Mouse (Mus musculus) forebrain, embryonic 16.5 days (tissue): ENCODE results near the gene Zkscan3. TPM values are rescaled to one million over a fixed set of nuclear protein-coding genes. Genes with fewer than 3 reads are reported as not detected.

Experiments used
- ATAC-seq: fragments of 200-750 bp; cut with Nextera tagmentation; 2 replicates; pipeline ENCODE4 v1.8.0; 2017; ENCODE audit warnings: mild to moderate bottlenecking, moderate library complexity
- H3K27ac ChIP-seq: fragments of 300-500 bp; sonication (generic); 2 replicates; pipeline ENCODE4 v1.5.1; 2014; ENCODE audit warnings: low read length, control low read depth
- H3K27me3 ChIP-seq: fragments of 300-500 bp; sonication (generic); replicated peaks from 2 replicates; pipeline ENCODE4 v1.6.1; 2014; ENCODE audit warnings: low read length; ENCODE audit not compliant: control insufficient read depth, insufficient read depth
- H3K36me3 ChIP-seq: fragments of 300-500 bp; sonication (generic); 2 replicates; pipeline ENCODE4 v1.6.1; 2014; ENCODE audit not compliant: control insufficient read depth, insufficient read depth
- H3K4me1 ChIP-seq: fragments of 300-500 bp; sonication (generic); replicated peaks from 2 replicates; pipeline ENCODE4 v1.6.1; 2014; ENCODE audit warnings: low read length; ENCODE audit not compliant: control insufficient read depth, insufficient read depth
- H3K4me2 ChIP-seq: fragments of 300-500 bp; sonication (generic); 2 replicates; pipeline ENCODE4 v1.6.1; 2014; ENCODE audit warnings: mild to moderate bottlenecking, low read length, control low read depth
- H3K4me3 ChIP-seq: fragments of 300-500 bp; sonication (generic); replicated peaks from 2 replicates; pipeline ENCODE4 v1.5.1; 2014; ENCODE audit warnings: mild to moderate bottlenecking, low read length, control low read depth
- H3K9ac ChIP-seq: fragments of 300-500 bp; sonication (generic); replicated peaks from 2 replicates; pipeline ENCODE4 v1.6.1; 2014; ENCODE audit warnings: low read depth, low read length, control low read depth
- H3K9me3 ChIP-seq: fragments of 300-500 bp; sonication (generic); 2 replicates; pipeline ENCODE4 v1.6.1; 2016; ENCODE audit warnings: low read length; ENCODE audit not compliant: control insufficient read depth
- WGBS: fragments of 180-500 bp; shearing (Covaris S2); extraction: QIAGEN DNeasy Blood & Tissue Kit; methylation state at CpG from one replicate; pipeline ENCODE4 v1.1.7; 2014; 5-methylcytosine and 5-hydroxymethylcytosine counted together
- polyA plus RNA-seq: library from polyadenylated mRNA; unstranded; fragments of >200 nt; fragmentation: Nextera tagmentation; extraction: Ambion mirVana; gene quantifications from 2 replicates; pipeline ENCODE4 v1.2.1, GENCODE M21; 2015

Gene Zkscan3
- polyA plus RNA-seq, result 92.6 and 93.3 TPM in 2 replicates

DNA sequence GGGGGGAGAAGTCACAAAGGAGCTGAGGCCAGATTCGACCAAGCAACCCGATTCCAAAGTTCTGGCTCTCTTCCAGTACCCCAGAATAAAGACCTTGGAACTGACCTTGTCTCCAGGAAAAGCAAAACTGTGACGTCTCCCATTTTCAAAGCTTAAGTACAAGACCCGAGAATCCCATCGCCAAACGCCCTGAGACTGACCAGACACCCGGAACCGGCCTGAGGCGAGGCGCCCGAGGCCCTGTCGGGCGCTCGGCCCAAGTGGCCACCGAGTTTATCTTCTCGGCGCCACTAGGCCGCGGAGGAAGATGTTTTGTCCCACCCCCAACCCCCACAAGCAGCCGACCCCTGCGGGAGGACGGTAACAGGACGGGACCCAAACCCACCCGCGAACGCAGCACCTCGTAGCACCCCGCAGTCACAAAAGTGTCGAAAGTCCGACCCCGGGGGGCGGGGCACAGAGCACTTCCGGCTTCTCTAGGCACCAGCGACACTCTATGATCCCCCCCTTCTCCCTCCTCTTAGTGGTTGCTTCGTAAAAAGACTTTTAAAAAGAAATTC lies at the start of gene Zkscan3:
Zkscan3 (minus strand) TSS at position 469 of the 560 bp plus-strand sequence.
- Histone ChIP-seq H3K9ac (peak within 1 kb of the TSS; percentile 88), H3K4me3 (peak within 1 kb of the TSS; percentile 96), H3K36me3 (0 out of 2 replicates have a peak, but pooled peaks cover 5% of the 10 kb centered on the region), H3K4me1 (peaks cover 24% of the 10 kb centered on the region), H3K27me3 (no peaks in the 10 kb centered on the region), H3K9me3 (no peaks in the 10 kb centered on the region), H3K27ac (peak within 1 kb of the TSS; percentile 60), H3K4me2 (peak within 1 kb of the TSS; percentile 80)
- WGBS, result under 1% methylated on average over 35 of the region's 35 CpGs
- peak; percentile 97 for ATAC-seq

DNA sequence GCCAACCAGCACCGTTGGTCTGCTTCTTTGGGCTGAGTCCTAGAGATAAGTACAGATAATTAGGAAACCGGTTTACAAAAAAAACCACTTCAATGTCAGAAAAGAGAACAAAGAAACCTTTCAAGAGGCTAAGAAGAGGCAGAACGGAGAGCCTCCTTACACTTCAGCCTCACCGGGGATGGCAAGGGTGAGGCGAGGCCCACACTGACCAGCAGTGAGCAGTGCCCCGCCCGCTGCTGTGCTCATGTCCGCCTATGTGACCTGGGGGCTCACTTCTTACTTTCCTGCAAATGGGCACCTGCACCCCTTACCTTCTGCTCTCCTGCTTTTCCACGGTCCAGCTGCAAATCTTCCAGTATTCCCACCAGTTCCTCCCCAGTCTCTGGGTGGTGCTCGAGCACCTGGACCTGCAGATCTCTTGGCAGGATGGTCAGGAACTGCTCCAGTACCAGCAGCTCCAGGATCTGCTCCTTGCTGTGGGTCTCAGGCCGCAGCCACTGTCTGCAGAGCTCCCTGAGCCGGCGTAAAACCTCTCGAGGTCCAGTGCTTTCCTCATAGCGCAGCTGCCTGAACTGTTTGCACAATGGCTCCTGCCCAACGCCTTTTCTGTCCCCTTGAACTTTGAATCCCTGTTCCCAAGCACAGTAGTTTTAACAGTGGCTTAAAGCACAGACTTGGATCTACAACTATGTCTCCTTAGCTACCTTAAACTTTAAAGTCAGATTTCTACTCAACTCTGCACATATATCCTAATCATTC lies 45.5 kb upstream of the Zkscan3 start:
- Histone ChIP-seq H3K9me3 (no peaks in the 10 kb centered on the region), H3K27me3 (no peaks in the 10 kb centered on the region), H3K4me3 (no peak overlapping the region), H3K9ac (no peak overlapping the region), H3K27ac (no peak overlapping the region), H3K4me1 (peaks cover 12% of the 10 kb centered on the region), H3K36me3 (peaks cover 26% of the 10 kb centered on the region), H3K4me2 (no peak overlapping the region)
- ATAC-seq, result no peak
- 80% methylated on average over 16 of the region's 16 CpGs for WGBS

DNA sequence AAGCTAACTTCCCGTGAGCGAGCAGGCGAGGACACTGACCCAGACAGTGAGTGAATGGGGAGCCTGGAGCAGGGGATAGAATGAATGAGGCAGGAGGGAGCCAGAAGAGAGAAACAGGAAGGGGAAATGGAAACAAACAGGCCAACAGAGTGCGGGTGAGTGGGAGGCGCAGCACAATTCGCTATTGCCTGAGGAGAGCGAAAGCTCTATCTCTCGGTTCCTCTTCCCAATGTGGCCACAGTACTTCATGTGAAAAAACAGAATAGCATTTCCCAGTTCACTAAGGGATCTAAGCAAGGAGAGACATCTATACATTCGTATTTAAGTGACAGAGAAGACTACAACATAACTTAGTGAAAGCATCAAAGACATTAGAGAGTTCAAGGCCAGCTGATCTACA lies 44.2 kb upstream of the Zkscan3 start:
- ATAC-seq, result no peak
- WGBS, result 90% methylated on average over 9 of the region's 9 CpGs
- Histone ChIP-seq H3K4me1 (0 out of 2 replicates have a peak, but pooled peaks cover 2% of the 10 kb centered on the region), H3K4me3 (no peak overlapping the region), H3K9ac (no peak overlapping the region), H3K4me2 (no peak overlapping the region), H3K36me3 (peaks cover 26% of the 10 kb centered on the region), H3K27ac (no peak overlapping the region), H3K27me3 (no peaks in the 10 kb centered on the region), H3K9me3 (no peaks in the 10 kb centered on the region)

DNA sequence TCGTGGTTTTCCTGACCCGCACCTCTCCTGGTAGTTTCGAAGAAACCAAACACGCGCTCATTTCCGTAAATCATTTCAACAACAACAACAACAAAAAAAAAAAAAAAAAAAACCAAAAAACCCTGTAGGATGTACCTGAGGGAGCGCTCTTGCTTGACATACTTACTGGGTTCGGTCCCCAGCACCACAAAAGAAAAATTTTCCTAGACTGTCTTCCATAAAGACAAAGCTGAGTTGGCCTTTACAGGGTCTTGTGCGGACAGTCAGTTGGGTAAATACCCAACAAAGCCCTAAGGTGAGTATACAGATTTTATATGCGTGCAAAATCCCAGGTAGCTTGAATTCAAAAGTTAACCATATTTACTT lies 38.6 kb upstream of the Zkscan3 start:
- Histone ChIP-seq H3K4me1 (peaks cover 9% of the 10 kb centered on the region), H3K4me3 (peak overlapping the region; percentile 68), H3K27ac (no peak overlapping the region), H3K36me3 (peaks cover 16% of the 10 kb centered on the region), H3K4me2 (peak overlapping the region; percentile 96), H3K27me3 (no peaks in the 10 kb centered on the region), H3K9ac (peak overlapping the region; percentile 77), H3K9me3 (no peaks in the 10 kb centered on the region)
- 14% methylated on average over 10 of the region's 10 CpGs for WGBS
- ATAC-seq, result peak; percentile 31

DNA sequence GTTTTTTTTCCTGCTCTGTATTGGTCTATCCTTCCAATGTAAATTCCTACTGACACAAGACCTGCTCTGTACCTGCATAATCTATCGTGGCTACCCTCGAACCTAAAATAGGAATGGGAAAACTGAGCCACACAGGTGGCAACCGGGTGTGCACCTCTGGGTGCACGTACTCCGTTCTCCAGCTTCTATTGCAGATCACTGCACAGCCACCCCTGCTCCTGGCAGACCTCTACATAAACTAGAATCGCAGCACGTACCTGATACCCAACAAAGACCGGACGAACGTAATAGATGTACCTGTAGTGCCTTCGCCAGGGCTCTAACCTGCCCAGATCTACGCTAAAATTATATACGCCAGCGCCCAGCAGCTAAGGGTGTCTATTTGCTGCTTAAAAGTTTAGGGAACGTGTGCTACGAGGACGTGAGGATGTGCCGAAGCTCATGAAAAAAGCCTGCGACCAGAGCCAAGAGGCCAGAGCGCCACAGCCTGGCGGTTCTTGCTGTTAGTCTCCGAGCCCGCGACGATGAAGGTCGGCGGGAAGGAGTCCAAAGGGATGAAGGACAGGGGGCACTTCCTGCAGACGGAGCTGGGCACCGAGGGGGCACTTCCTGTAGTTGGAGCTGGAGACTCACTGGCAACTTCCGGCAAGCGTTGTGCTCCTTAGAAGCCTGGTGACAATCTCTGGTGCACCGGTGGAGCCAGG lies 38.1 kb upstream of the Zkscan3 start, which contains the start of gene Pgbd1:
Pgbd1 (minus strand) TSS at position 556 of the 704 bp plus-strand sequence.
- WGBS, result under 1% methylated on average over 32 of the region's 32 CpGs
- H3K4me1 ChIP-seq, result peaks cover 9% of the 10 kb centered on the region
- no peaks in the 10 kb centered on the region for H3K9me3 ChIP-seq
- H3K27ac ChIP-seq, result peak within 1 kb of the TSS; percentile 66
- H3K4me2 ChIP-seq, result peak within 1 kb of the TSS; percentile 96
- H3K36me3 ChIP-seq, result peaks cover 15% of the 10 kb centered on the region; the same call in 1 of the 2 replicates
- H3K9ac ChIP-seq, result peak within 1 kb of the TSS; percentile 77
- peak within 1 kb of the TSS; percentile 68 for H3K4me3 ChIP-seq
- ATAC-seq, result peak; percentile 91
- H3K27me3 ChIP-seq, result no peaks in the 10 kb centered on the region

DNA sequence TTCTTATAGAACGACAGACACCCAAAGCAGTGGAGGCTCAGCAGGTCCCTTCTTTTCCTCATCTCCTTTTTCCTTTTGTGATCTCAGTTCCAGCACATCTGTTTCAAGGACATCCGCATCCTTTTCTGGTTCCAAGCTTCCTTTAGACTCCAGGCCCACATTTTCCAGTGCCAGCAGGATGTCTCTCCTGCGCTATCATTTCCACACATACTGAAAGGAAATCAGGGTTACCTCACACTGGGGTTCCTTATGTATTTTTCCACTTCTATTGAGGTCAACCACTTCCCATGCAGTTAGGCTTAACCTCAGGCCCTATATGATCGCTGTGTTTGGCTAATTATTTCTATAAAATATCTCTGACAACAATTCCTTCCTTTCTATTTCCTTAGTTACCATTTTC lies 32.9 kb upstream of the Zkscan3 start:
- no peak overlapping the region for H3K9ac ChIP-seq
- no peaks in the 10 kb centered on the region for H3K9me3 ChIP-seq
- ATAC-seq, result no peak
- H3K36me3 ChIP-seq, result no peaks in the 10 kb centered on the region
- WGBS, result 91% methylated on average over 4 of the region's 4 CpGs
- no peak overlapping the region for H3K4me2 ChIP-seq
- no peak overlapping the region for H3K4me3 ChIP-seq
- H3K27me3 ChIP-seq, result no peaks in the 10 kb centered on the region
- no peak overlapping the region for H3K27ac ChIP-seq
- peaks cover 5% of the 10 kb centered on the region for H3K4me1 ChIP-seq

DNA sequence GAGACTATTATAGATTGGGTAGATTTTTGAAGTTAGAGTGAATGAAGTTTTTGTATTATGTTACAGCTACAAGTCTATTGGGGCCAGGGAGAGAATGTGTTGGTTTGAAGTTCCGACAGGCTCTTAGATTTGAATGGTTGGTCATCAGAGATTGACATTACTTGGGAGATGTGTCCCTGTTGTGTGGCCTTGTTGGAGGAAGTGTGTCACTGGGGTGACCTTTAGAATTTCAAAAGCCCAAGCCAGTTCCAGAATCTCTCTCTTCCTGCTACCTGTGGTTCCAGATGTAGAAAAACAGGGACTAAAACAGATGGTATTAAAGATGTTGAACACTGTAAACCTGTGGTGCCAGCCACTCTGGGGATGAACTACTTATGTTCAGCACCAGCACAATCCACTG lies 25.1 kb upstream of the Zkscan3 start:
- H3K4me3 ChIP-seq, result no peak overlapping the region
- no peak overlapping the region for H3K4me2 ChIP-seq
- H3K9ac ChIP-seq, result no peak overlapping the region
- H3K27ac ChIP-seq, result no peak overlapping the region
- H3K36me3 ChIP-seq, result no peaks in the 10 kb centered on the region
- ATAC-seq, result no peak
- no peaks in the 10 kb centered on the region for H3K4me1 ChIP-seq
- no peaks in the 10 kb centered on the region for H3K27me3 ChIP-seq
- 94% methylated on average over 1 of the region's 1 CpGs for WGBS
- H3K9me3 ChIP-seq, result no peaks in the 10 kb centered on the region

DNA sequence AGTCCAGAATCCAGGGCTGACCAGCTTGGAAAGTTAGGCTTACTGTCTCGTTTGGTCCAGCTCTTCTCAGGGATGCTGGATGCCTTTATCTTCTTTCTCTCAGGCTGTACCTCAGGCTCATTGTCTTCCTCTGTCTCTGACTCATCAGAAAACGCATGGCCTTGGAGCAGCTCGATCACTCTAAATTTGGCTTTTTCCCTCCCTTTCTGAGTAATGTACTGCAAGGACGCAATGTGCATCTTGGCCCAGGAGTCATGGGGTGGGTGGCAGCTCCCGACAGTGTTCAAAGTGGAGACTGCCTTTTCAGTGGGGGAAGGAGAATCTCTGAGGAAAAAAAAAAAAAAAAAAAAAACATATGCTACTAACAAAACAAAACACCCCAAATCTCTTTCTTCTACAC lies 20.7 kb upstream of the Zkscan3 start:
- 63% methylated on average over 5 of the region's 5 CpGs for WGBS
- Histone ChIP-seq H3K4me1 (no peaks in the 10 kb centered on the region), H3K27ac (no peak overlapping the region), H3K4me2 (no peak overlapping the region), H3K9me3 (no peaks in the 10 kb centered on the region), H3K4me3 (no peak overlapping the region), H3K27me3 (no peaks in the 10 kb centered on the region), H3K36me3 (no peaks in the 10 kb centered on the region), H3K9ac (no peak overlapping the region)
- ATAC-seq, result no peak

DNA sequence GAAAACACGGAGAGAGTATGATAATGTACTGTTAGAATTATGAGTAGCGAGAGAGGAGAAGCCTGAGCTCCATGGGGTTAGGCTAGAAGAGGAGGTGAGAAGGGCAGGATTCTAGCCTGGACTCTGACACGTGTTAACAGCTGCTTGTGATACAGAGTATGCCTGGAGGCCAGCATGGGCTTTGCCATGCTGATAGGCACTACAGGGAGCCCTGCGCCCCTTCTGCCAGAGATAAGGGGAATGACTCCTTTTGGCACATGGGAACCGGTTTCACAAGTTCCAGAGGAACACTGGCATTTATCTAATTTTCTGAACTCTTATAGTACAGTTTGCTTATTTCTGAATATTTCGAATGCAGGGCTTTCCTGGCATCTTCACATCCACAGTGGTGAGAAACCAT lies 16.3 kb upstream of the Zkscan3 start:
- Histone ChIP-seq H3K9ac (no peak overlapping the region), H3K27ac (no peak overlapping the region), H3K4me2 (no peak overlapping the region), H3K9me3 (no peaks in the 10 kb centered on the region), H3K4me1 (no peaks in the 10 kb centered on the region), H3K36me3 (no peaks in the 10 kb centered on the region), H3K4me3 (no peak overlapping the region), H3K27me3 (no peaks in the 10 kb centered on the region)
- ATAC-seq, result no peak
- 77% methylated on average over 6 of the region's 6 CpGs for WGBS
